Mouse (Mus musculus) layer of hippocampus, adult 11-12 months (tissue): ENCODE results near the gene Agpat1.
A peak's percentile ranks its signal among the peaks of the same experiment; 100 is the strongest.

Experiments used
- DNase-seq: peaks from one replicate; pipeline ENCODE4 v3.0.0; 2022; ENCODE audit warnings: low spot score

Agpat1 gene

DNA sequence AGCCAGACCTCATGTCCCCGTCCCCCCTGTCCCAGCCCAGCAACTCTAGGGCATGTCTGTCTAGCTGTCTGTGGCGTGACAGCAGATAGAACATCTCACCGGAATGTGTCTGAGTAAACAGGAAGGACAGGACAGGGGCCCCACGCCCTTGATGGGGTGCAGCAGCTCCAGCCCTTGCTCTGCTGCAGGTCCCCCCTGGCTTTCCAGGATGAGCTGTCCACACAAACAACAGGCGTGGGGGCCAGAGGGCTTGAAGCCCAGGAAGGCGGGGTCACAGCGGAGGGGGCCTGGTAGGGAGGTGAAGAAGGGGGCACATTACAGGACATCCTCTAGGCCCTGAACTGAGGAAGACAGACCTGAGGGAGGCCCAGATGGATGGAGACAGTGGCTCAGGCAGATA is 51.1 kb downstream of the Agpat1 start:
- no peak for DNase-seq

DNA sequence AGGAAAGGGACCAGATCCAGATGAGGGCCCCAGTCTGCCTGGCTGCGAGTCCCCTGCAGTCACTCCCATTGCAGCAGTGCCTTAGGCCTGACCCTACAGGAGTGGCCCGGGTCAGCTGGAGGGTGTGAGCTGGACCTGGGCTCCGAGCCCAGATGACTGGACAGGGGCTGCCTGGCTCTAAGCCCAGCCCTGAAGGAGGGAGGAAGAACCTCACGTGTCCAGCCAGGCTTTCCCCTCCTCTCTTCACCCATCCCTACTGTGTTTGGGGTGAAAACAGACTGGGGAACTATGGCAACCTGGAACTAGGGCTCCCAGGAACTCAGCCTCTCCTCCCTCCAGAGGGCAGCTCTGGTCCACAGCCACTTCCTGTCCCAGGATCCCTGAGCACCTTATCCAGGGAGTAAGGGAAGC is 51.5 kb downstream of the Agpat1 start:
- DNase-seq = peak; percentile 65

DNA sequence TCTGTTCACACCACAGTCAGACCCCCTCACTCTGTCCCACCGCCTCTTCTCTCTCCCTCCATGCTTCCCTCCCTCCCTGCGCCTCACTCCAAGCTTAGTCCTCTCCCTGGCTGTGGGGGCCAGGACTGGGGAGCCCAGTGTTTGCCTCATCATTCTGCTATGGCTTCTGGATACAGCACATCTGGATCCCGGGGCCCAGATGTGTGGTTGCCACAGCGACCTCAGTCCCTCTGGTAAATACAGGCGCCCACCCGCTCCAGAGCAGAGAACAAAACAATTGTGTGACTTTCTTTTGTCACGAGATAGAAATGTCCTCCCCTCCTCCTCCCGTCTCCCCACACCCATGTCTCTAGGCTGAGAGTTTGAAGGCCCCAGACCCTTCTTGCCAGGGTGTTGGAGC is 52.6 kb downstream of the Agpat1 start:
- no peak for DNase-seq

DNA sequence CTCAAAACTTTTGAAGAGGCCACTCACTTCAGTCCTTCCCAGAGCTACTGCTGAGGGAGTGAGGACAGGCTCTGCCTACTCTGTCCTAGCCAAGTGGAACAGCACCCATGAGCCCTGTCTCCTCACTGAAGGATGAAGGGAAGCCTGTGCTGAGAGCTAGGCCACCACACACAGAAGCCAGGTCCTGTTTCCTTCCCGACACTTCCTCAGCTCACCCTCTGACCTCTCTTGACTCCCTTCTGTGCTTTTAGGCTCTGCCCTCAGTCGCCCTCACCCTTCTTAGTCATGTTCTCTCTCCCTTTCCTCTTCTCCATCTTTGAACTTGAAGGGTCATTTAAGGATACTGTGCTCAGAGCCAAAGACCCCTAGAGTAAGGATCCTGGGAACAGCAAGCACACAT is 53.2 kb downstream of the Agpat1 start:
- DNase-seq = no peak

DNA sequence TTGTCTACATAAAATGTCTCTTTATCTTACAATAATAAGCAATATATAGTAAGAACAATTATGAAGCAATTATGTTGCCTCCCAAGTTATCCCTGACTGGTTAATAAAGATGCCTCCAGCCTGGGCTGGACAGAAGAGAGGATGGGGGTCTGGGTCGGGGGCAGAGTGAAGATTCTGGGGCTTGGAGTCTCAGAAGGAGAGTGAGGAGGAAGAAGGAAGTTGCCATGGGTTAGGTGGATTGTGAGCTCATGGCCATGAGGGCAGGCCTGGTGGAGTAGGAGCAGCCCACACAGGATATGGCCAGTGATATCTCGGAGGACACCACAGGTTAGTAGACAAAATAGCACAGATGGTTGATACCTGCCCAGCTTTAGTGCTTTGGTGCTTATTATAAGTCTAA is 54.1 kb downstream of the Agpat1 start:
- DNase-seq = no peak

DNA sequence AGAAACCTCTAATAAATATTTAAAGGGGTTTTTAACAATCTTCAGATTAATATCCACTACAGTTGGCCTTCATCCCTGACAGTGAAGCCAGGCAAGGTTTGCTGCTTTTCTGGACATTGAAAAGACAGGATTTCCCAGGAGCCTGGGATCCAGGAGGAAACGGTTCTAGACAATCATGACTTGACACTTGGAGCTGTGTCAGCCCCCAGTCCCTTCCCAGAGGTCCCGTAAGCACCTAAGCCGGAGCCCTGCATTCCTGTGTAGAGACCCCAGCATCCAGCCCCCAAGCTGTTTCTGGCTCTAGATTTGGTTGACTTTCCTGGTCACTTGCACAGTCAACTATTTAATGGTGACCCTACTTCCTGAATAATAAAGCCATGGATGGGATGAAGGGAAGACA is 54.5 kb downstream of the Agpat1 start:
- DNase-seq = no peak

DNA sequence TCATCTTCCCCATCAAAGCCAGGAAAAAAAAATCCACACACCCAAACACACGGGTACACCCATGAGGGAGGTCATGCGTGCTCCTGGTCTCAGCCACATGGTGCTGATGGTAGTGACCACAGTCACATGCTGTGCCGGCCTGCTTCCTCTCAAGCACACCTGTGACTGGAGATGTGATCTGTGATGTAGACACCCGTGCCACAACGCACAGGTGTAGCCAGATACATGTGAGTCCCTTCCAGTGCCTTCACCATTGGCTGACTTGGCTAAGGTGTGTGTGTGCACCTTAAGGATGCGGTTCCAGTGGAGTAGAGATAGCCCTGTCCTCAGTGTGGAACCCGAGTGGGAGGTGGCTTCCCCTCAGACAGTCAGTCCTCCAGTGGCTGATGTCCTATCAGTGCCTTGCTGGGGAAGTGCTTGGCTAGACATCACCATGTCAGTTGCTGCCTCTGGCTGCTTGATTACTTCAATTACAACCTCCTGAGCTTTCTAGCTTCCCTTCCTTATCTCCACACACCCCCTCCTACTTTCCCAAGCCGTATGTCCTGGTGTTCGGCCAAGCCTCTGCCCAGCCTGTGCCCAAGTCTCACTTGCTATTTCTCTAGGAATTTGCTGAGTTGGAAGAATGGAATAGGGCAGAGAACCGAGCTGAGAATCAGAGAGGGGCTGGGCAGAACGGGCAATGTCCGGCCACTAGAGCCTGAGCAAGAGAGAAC is 55.3 kb downstream of the Agpat1 start:
- DNase-seq = no peak

DNA sequence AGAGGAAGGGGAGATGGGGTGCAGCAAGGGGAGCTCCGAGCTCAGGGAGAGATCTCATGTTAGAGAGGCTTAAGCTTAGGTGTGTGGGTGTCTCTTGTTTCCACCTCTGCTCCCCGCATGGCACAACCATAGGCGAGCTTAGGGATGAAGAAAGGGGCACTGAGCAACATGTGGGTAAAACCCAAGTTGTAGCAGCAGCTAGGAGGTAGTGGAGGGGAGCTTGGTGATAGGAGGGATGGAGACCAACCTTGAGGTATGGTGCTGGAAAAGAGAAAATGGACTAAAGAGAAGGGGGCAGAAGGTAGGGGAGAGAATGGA is 55.8 kb downstream of the Agpat1 start:
- DNase-seq = no peak

DNA sequence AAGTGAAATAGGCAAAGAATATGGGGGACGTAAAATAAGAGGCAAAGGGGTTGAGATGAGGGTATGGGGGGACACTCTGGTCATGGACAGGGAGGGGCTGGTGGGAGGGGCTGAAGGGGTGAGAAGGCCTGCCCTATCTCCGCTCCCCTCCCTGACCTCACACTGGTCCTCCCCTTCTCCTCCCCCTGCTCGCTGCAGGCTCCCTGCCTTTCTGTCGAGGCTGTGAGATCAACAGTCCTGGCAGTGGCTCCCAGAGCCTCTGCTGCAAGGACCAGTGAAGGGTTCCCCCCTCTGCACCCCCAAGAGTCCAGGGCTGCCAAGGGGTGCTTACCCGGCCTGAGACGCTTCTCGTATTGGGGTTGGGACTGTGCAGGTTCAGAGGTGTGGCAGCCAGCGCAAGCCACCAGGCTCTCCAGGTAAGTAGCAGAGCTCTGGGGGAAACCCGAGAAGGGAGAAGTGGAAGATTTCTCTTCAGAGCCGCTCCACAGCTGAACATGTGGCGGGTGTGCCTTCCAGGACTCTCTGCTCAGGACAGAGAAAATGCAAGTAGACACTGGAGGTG is 56.3 kb downstream of the Agpat1 start:
- no peak for DNase-seq

DNA sequence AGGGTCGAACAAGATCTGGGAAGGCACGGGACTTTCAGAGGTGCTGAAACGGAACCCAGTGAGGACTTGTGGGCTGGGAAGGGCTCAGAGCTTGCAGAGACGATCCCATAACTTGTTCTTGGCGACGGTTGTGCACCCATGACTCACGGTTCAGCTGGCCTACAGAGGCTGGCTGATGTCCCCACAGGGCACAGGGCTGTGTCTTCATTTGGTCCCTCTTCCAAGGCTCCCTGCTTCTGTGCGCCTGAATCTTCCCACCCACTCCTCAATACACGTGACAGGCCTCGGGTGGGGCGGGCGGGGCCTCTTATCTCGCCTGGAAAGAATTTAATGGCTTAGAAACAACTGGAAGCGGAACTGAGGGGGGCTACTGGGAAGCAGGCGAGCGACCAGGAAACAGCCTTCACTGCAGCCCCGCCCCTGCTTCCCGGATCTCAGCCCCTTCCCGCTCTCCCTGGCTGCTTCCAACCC is 57.1 kb downstream of the Agpat1 start:
- no peak for DNase-seq

DNA sequence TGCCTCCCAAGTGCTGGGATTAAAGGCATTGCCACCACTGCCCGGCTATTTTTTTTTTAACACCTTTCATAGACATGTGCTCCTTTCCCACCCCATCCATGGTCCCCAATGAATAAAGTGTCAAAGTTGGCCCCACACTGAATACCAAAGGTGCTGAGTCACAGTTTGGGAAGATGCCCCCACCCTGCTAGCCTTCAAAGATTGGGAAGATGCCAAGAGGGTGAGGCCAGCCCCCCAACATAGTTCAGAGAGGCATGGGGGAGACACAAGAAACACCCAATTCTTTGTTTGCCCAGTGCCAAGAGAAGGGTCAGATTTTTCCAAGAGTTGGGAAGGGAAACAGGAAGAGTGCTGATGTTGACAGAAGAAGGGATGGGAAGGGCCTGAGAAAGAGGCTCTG is 58.4 kb downstream of the Agpat1 start:
- DNase-seq = no peak

DNA sequence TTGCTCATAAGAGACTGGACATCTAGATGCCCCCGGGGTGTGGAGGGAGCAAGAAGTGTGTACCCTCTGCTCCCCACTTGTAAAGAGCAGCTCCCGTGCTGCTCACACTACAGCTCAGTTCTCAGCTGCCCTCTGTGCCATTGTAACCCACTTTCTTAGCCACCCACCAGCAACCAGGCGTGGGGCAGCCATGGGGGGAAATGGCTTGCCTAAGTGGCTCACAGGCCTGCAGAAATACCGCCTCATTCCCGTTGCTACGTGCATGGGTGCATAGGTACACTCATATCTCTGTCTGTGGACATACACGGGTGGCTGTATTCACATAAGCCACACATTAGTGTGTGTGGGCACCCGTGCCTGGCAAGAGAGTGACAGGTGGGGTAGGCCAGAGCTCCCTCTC is 58.9 kb downstream of the Agpat1 start:
- DNase-seq = no peak
